Mouse (Mus musculus) spleen, adult 2 months (tissue): ENCODE results near the gene Bbs9.

ENCODE experiments used
- CTCF ChIP-seq: fragments of 200-500 bp; IDR thresholded peaks from 2 replicates; pipeline ENCODE4 v1.5.1; 2011; ENCODE audit warnings: mild to moderate bottlenecking, inconsistent platforms; ENCODE audit not compliant: insufficient read depth, insufficient read length, insufficient replicate concordance; ENCODE audit errors: extremely low read depth
- POLR2A ChIP-seq: fragments of 200-500 bp; IDR thresholded peaks from 2 replicates; pipeline ENCODE4 v1.6.1; 2011; ENCODE audit warnings: low read depth, low read length, inconsistent platforms

DNA sequence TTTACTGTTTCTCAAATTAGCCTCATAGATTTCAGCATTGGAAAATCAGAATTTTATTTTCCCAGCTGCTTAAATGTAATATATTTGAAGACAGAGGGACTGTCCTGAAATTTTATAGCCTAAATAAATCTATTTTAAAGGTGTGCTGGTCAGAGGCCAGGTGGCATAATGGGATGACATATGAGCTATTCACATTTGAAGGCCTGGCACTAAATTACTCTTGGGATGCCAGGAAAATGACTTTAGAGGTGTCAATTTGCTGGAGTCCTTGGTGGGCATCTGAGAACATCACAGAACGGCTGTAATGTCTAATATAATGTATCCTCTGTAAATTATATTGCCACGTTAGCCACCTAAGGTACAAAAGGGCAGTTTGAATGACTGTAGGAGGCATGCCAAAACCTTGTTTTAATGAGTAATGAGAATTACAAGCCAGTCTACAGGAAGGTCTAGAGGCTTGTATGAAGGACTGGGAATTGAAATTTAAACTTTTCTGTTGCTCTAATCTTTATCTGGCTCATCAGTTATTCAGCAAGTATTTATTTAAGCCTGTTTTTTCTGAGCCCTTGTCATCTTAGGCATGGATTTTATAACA lies 351.8 kb downstream of the Bbs9 start:
- no peak for TF ChIP-seq CTCF
- TF ChIP-seq POLR2A, result no peak
